9 mouse cellular contexts compared by ENCODE assay signal in genomic region chr9:108289347-108289746, GRCm38 (mm10). TPM values are rescaled to one million over a fixed set of nuclear protein-coding genes. Genes with fewer than 3 reads are reported as not detected.
DNase-seq lines count a peak whose midpoint lies in the region; ATAC-seq and TF ChIP-seq lines count a peak whose summit lies in the region.
"Had no signal": no experiment of that assay in that cellular context is flagged by ENCODE, and none has a peak within 500 bp of the region (broad histone marks: within the 10 kb centered on the region; RNA-seq: fewer than 3 reads in every experiment).

No protein-coding gene starts in this region.

- no peaks in the 10 kb centered on the region for H3K9me3 ChIP-seq in intestine, embryonic 14.5 days (ENCODE audit: control insufficient read depth, low read length)
- no peaks in the 10 kb centered on the region for H3K9me3 ChIP-seq in intestine, postnatal 0 days (ENCODE audit: control insufficient read depth)
- no peaks in the 10 kb centered on the region for H3K9me3 ChIP-seq in embryonic facial prominence, embryonic 14.5 days (ENCODE audit: control insufficient read depth, low read length)
- no peaks in the 10 kb centered on the region for H3K9me3 ChIP-seq in intestine, embryonic 16.5 days (ENCODE audit: control insufficient read depth, low read length)
- H3K9me3 ChIP-seq in midbrain, embryonic 15.5 days, result no peaks in the 10 kb centered on the region

- H3K27me3 ChIP-seq in intestine, embryonic 14.5 days (replicated peaks; ENCODE audit: control insufficient read depth, insufficient read depth, low read length), result no peaks in the 10 kb centered on the region
- no peaks in the 10 kb centered on the region for H3K27me3 ChIP-seq in intestine, postnatal 0 days (replicated peaks; ENCODE audit: control insufficient read depth, insufficient read depth, low read length)
- no peaks in the 10 kb centered on the region for H3K27me3 ChIP-seq in embryonic facial prominence, embryonic 14.5 days (replicated peaks; ENCODE audit: control insufficient read depth, insufficient read depth, low read length)
- no peaks in the 10 kb centered on the region for H3K27me3 ChIP-seq in intestine, embryonic 16.5 days (replicated peaks; ENCODE audit: control insufficient read depth, insufficient read depth, low read length)
- H3K27me3 ChIP-seq in midbrain, embryonic 15.5 days (replicated peaks), result no peaks in the 10 kb centered on the region
- H3K27me3 ChIP-seq in kidney, adult 2 months (replicated peaks; ENCODE audit: control insufficient read depth, insufficient read depth, low read length), result no peaks in the 10 kb centered on the region

- DNase-seq in intestine, embryonic 14.5 days (ENCODE audit: low spot score), result no peak
- DNase-seq in embryonic facial prominence, embryonic 14.5 days (ENCODE audit: low spot score), result no peak
- DNase-seq in kidney, adult 2 months, result no peak
- no peak for DNase-seq in embryo, embryonic 11 days
- no peak for DNase-seq in urinary bladder, postnatal 36 days (ENCODE audit: low spot score in 2 of 2)
- DNase-seq: adrenal gland, adult 2 months had no signal

- no peak overlapping the region for H3K9ac ChIP-seq in intestine, embryonic 14.5 days (ENCODE audit: low read length)
- no peak overlapping the region for H3K9ac ChIP-seq in intestine, postnatal 0 days (ENCODE audit: low read depth, low read length)
- peak overlapping the region; percentile 68; the same call in 1 of the 2 replicates for H3K9ac ChIP-seq in embryonic facial prominence, embryonic 14.5 days (ENCODE audit: low read depth, low read length)
- H3K9ac ChIP-seq in intestine, embryonic 16.5 days (ENCODE audit: low read depth, low read length), result no peak overlapping the region
- H3K9ac ChIP-seq in midbrain, embryonic 15.5 days, result no peak overlapping the region; the same call in 1 of the 2 replicates

- WGBS in intestine, embryonic 14.5 days, result 59% methylated on average over 2 of the region's 2 CpGs
- 40% methylated on average over 2 of the region's 2 CpGs for WGBS in intestine, postnatal 0 days
- 58% methylated on average over 2 of the region's 2 CpGs for WGBS in embryonic facial prominence, embryonic 14.5 days
- WGBS in intestine, embryonic 16.5 days, result 57% methylated on average over 2 of the region's 2 CpGs
- 52% methylated on average over 2 of the region's 2 CpGs for WGBS in midbrain, embryonic 15.5 days
- WGBS in kidney, adult 2 months, result 58% methylated on average over 2 of the region's 2 CpGs

- TF ChIP-seq POLR2A in kidney, adult 2 months (IDR thresholded peaks at IDR 0.05; ENCODE audit: low read depth, low read length), result no peak

- peak overlapping the region; percentile 80; the same call in 1 of the 2 replicates for H3K27ac ChIP-seq in intestine, embryonic 14.5 days (ENCODE audit: low read depth)
- no peak overlapping the region for H3K27ac ChIP-seq in intestine, postnatal 0 days (ENCODE audit: low read depth, low read length)
- no peak overlapping the region for H3K27ac ChIP-seq in embryonic facial prominence, embryonic 14.5 days (replicated peaks; ENCODE audit: low read depth, low read length)
- H3K27ac ChIP-seq in intestine, embryonic 16.5 days (ENCODE audit: low read length), result no peak overlapping the region
- peak overlapping the region; percentile 95 for H3K27ac ChIP-seq in midbrain, embryonic 15.5 days
- H3K27ac ChIP-seq in kidney, adult 2 months (ENCODE audit: insufficient read depth, low read depth, low read length), result no peak overlapping the region

- H3K4me2 ChIP-seq in intestine, embryonic 14.5 days (ENCODE audit: low read length), result peak overlapping the region; percentile 61
- H3K4me2 ChIP-seq in intestine, postnatal 0 days (replicated peaks; ENCODE audit: low read depth), result no peak overlapping the region; the same call in 1 of the 2 replicates
- H3K4me2 ChIP-seq in embryonic facial prominence, embryonic 14.5 days (ENCODE audit: low read depth, low read length), result peak overlapping the region; percentile 77
- H3K4me2 ChIP-seq in intestine, embryonic 16.5 days (ENCODE audit: low read depth, low read length), result peak overlapping the region; percentile 45; the same call in 1 of the 2 replicates
- peak overlapping the region; percentile 73 for H3K4me2 ChIP-seq in midbrain, embryonic 15.5 days

- no peak for ATAC-seq in intestine, embryonic 14.5 days (replicated peaks; ENCODE audit: low FRiP score, low TSS enrichment, low read depth)
- no peak for ATAC-seq in intestine, postnatal 0 days
- ATAC-seq in embryonic facial prominence, embryonic 14.5 days (ENCODE audit: low read depth), result no peak
- ATAC-seq in intestine, embryonic 16.5 days, result no peak
- no peak for ATAC-seq in midbrain, embryonic 15.5 days (replicated peaks)

- TF ChIP-seq CTCF in intestine, postnatal 0 days (IDR thresholded peaks at IDR 0.05; ENCODE audit: low read depth), result no peak
- TF ChIP-seq CTCF in kidney, adult 2 months (conservative IDR thresholded peaks at IDR 0.05; ENCODE audit: insufficient read depth, insufficient read length, low read depth, low read length), result no peak

- H3K4me3 ChIP-seq in intestine, embryonic 14.5 days (ENCODE audit: low read depth, low read length), result no peak overlapping the region
- H3K4me3 ChIP-seq in intestine, postnatal 0 days (ENCODE audit: low read depth, low read length), result no peak overlapping the region
- H3K4me3 ChIP-seq in embryonic facial prominence, embryonic 14.5 days (ENCODE audit: low read depth, low read length), result peak overlapping the region; percentile 67; the same call in 1 of the 2 replicates
- H3K4me3 ChIP-seq in intestine, embryonic 16.5 days (ENCODE audit: low read length), result no peak overlapping the region
- H3K4me3 ChIP-seq in midbrain, embryonic 15.5 days, result peak overlapping the region; percentile 61
- no peak overlapping the region for H3K4me3 ChIP-seq in kidney, adult 2 months (ENCODE audit: insufficient read depth, low read depth, low read length)

- peaks cover under 1% of the 10 kb centered on the region; the same call in 1 of the 2 replicates for H3K36me3 ChIP-seq in intestine, embryonic 14.5 days (ENCODE audit: control insufficient read depth, insufficient read depth, low read length)
- H3K36me3 ChIP-seq in intestine, postnatal 0 days (ENCODE audit: control insufficient read depth, insufficient read depth), result no peaks in the 10 kb centered on the region
- peaks cover 6% of the 10 kb centered on the region; the same call in 1 of the 2 replicates for H3K36me3 ChIP-seq in embryonic facial prominence, embryonic 14.5 days (ENCODE audit: control insufficient read depth, insufficient read depth, low read length)
- no peaks in the 10 kb centered on the region for H3K36me3 ChIP-seq in intestine, embryonic 16.5 days (ENCODE audit: control insufficient read depth, insufficient read depth, low read length)
- H3K36me3 ChIP-seq in midbrain, embryonic 15.5 days (replicated peaks), result peaks cover 2% of the 10 kb centered on the region; the same call in 1 of the 2 replicates
- H3K36me3 ChIP-seq in kidney, adult 2 months (ENCODE audit: control insufficient read depth, insufficient read depth, low read length), result no peaks in the 10 kb centered on the region

- peaks cover 4% of the 10 kb centered on the region for H3K4me1 ChIP-seq in intestine, embryonic 14.5 days (replicated peaks; ENCODE audit: control insufficient read depth, insufficient read depth, low read length)
- H3K4me1 ChIP-seq in intestine, postnatal 0 days (replicated peaks; ENCODE audit: control insufficient read depth, insufficient read depth, low read length), result no peaks in the 10 kb centered on the region
- peaks cover 7% of the 10 kb centered on the region for H3K4me1 ChIP-seq in embryonic facial prominence, embryonic 14.5 days (ENCODE audit: control insufficient read depth, insufficient read depth, low read length)
- peaks cover 9% of the 10 kb centered on the region for H3K4me1 ChIP-seq in intestine, embryonic 16.5 days (ENCODE audit: control insufficient read depth, insufficient read depth, low read length)
- H3K4me1 ChIP-seq in midbrain, embryonic 15.5 days, result peaks cover 14% of the 10 kb centered on the region
- peaks cover 6% of the 10 kb centered on the region; the same call in 1 of the 2 replicates for H3K4me1 ChIP-seq in kidney, adult 2 months (ENCODE audit: control insufficient read depth, insufficient read depth, low read length)

RNA-seq across cellular contexts. Expression of gene Nicn1, which starts 0.9 kb away (rescaled TPM):
- polyA plus RNA-seq in intestine, embryonic 14.5 days (2014; fragmentation: Nextera tagmentation; extraction: Ambion mirVana), result 38.9 and 41.2 TPM in 2 replicates
- 12.4 and 15.6 TPM in 2 replicates for polyA plus RNA-seq in intestine, postnatal 0 days (2015; fragmentation: Nextera tagmentation; extraction: Ambion mirVana)
- polyA plus RNA-seq in embryonic facial prominence, embryonic 14.5 days (2014; fragmentation: Nextera tagmentation; extraction: Ambion mirVana), result 38.6 and 38.9 TPM in 2 replicates
- 24.6 and 29.1 TPM in 2 replicates for polyA plus RNA-seq in intestine, embryonic 16.5 days (2015; fragmentation: Nextera tagmentation; extraction: Ambion mirVana)
- polyA plus RNA-seq in midbrain, embryonic 15.5 days (2015; fragmentation: Nextera tagmentation; extraction: Ambion mirVana), result 129 and 149 TPM in 2 replicates
- 38.9 and 39.3 TPM in 2 replicates for polyA plus RNA-seq in kidney, adult 2 months (2012; rRNA removed)

RNA-seq across cellular contexts. Expression of gene Amt, which starts 7.3 kb away (rescaled TPM):
- 23.0 and 24.2 TPM in 2 replicates for polyA plus RNA-seq in intestine, embryonic 14.5 days (2014; fragmentation: Nextera tagmentation; extraction: Ambion mirVana)
- 4.5 and 4.8 TPM in 2 replicates for polyA plus RNA-seq in intestine, postnatal 0 days (2015; fragmentation: Nextera tagmentation; extraction: Ambion mirVana)
- 6.1 and 6.2 TPM in 2 replicates for polyA plus RNA-seq in embryonic facial prominence, embryonic 14.5 days (2014; fragmentation: Nextera tagmentation; extraction: Ambion mirVana)
- polyA plus RNA-seq in intestine, embryonic 16.5 days (2015; fragmentation: Nextera tagmentation; extraction: Ambion mirVana), result 15.5 TPM in 2 replicates
- 28.9 and 32.1 TPM in 2 replicates for polyA plus RNA-seq in midbrain, embryonic 15.5 days (2015; fragmentation: Nextera tagmentation; extraction: Ambion mirVana)
- 77.5 and 84.2 TPM in 2 replicates for polyA plus RNA-seq in kidney, adult 2 months (2012; rRNA removed)

RNA-seq across cellular contexts. Expression of gene Rhoa, which starts 16.6 kb away (rescaled TPM):
- 281 and 309 TPM in 2 replicates for polyA plus RNA-seq in intestine, embryonic 14.5 days (2014; fragmentation: Nextera tagmentation; extraction: Ambion mirVana)
- 313 and 315 TPM in 2 replicates for polyA plus RNA-seq in intestine, postnatal 0 days (2015; fragmentation: Nextera tagmentation; extraction: Ambion mirVana)
- 326 and 351 TPM in 2 replicates for polyA plus RNA-seq in embryonic facial prominence, embryonic 14.5 days (2014; fragmentation: Nextera tagmentation; extraction: Ambion mirVana)
- 425 and 427 TPM in 2 replicates for polyA plus RNA-seq in intestine, embryonic 16.5 days (2015; fragmentation: Nextera tagmentation; extraction: Ambion mirVana)
- polyA plus RNA-seq in midbrain, embryonic 15.5 days (2015; fragmentation: Nextera tagmentation; extraction: Ambion mirVana), result 251 and 257 TPM in 2 replicates
- polyA plus RNA-seq in kidney, adult 2 months (2012; rRNA removed), result 125 and 179 TPM in 2 replicates

RNA-seq across cellular contexts. Expression of gene Tcta, which starts 16.6 kb away (rescaled TPM):
- polyA plus RNA-seq in intestine, embryonic 14.5 days (2014; fragmentation: Nextera tagmentation; extraction: Ambion mirVana), result 27.5 and 30.4 TPM in 2 replicates
- polyA plus RNA-seq in intestine, postnatal 0 days (2015; fragmentation: Nextera tagmentation; extraction: Ambion mirVana), result 48.6 and 50.4 TPM in 2 replicates
- 38.2 and 47.8 TPM in 2 replicates for polyA plus RNA-seq in embryonic facial prominence, embryonic 14.5 days (2014; fragmentation: Nextera tagmentation; extraction: Ambion mirVana)
- polyA plus RNA-seq in intestine, embryonic 16.5 days (2015; fragmentation: Nextera tagmentation; extraction: Ambion mirVana), result 40.9 and 45.1 TPM in 2 replicates
- polyA plus RNA-seq in midbrain, embryonic 15.5 days (2015; fragmentation: Nextera tagmentation; extraction: Ambion mirVana), result 51.4 and 54.9 TPM in 2 replicates
- polyA plus RNA-seq in kidney, adult 2 months (2012; rRNA removed), result 53.0 and 55.3 TPM in 2 replicates

RNA-seq across cellular contexts. Expression of gene Dag1, which starts 25.6 kb away (rescaled TPM):
- 71.7 and 75.6 TPM in 2 replicates for polyA plus RNA-seq in intestine, embryonic 14.5 days (2014; fragmentation: Nextera tagmentation; extraction: Ambion mirVana)
- 42.9 and 44.6 TPM in 2 replicates for polyA plus RNA-seq in intestine, postnatal 0 days (2015; fragmentation: Nextera tagmentation; extraction: Ambion mirVana)
- 101 and 107 TPM in 2 replicates for polyA plus RNA-seq in embryonic facial prominence, embryonic 14.5 days (2014; fragmentation: Nextera tagmentation; extraction: Ambion mirVana)
- polyA plus RNA-seq in intestine, embryonic 16.5 days (2015; fragmentation: Nextera tagmentation; extraction: Ambion mirVana), result 67.9 and 76.8 TPM in 2 replicates
- polyA plus RNA-seq in midbrain, embryonic 15.5 days (2015; fragmentation: Nextera tagmentation; extraction: Ambion mirVana), result 69.3 and 75.5 TPM in 2 replicates
- 66.8 and 67.2 TPM in 2 replicates for polyA plus RNA-seq in kidney, adult 2 months (2012; rRNA removed)

Comparison
In these comparisons a context has a peak if more than half of its experiments do, and no peak if none do; other contexts are left out.
1. H3K27ac ChIP-seq: peak in intestine, embryonic 14.5 days (single experiment) and midbrain, embryonic 15.5 days (single experiment); none in intestine, postnatal 0 days (single experiment), embryonic facial prominence, embryonic 14.5 days (single experiment), intestine, embryonic 16.5 days (single experiment) and kidney, adult 2 months (single experiment).
2. H3K4me3 ChIP-seq: peak in embryonic facial prominence, embryonic 14.5 days (single experiment) and midbrain, embryonic 15.5 days (single experiment); none in intestine, embryonic 14.5 days (single experiment), intestine, postnatal 0 days (single experiment), intestine, embryonic 16.5 days (single experiment) and kidney, adult 2 months (single experiment).